Mouse (Mus musculus) lung, adult 2 months (tissue): Measurements from ENCODE around the gene Adcy7. TPM values are rescaled to one million over a fixed set of nuclear protein-coding genes. Genes with fewer than 3 reads are reported as not detected.

Source experiments
- DNase-seq: peaks from one replicate; pipeline ENCODE4 v3.0.0; 2022
- H3K4me1 ChIP-seq: fragments of 200-500 bp; 2 replicates; pipeline ENCODE4 v1.6.1; 2011; ENCODE audit warnings: low read length; ENCODE audit not compliant: control insufficient read depth, insufficient read depth
- H3K4me3 ChIP-seq: fragments of 200-500 bp; replicated peaks from 2 replicates; pipeline ENCODE3; 2011; ENCODE audit warnings: low read depth, mild to moderate bottlenecking, control low read depth, low read length; ENCODE audit errors: extremely low read depth
- CTCF ChIP-seq: fragments of 200-500 bp; IDR thresholded peaks from 2 replicates; pipeline ENCODE4 v1.5.1; 2011; ENCODE audit warnings: mild to moderate bottlenecking, low read length, control low read depth; ENCODE audit not compliant: insufficient read depth
- POLR2A ChIP-seq: fragments of 200-500 bp; IDR thresholded peaks from 2 replicates; pipeline ENCODE4 v1.6.1; 2011; ENCODE audit warnings: low read depth, mild to moderate bottlenecking, control low read depth, low read length, borderline replicate concordance; ENCODE audit errors: extremely low read depth
- WGBS: fragments of 180-500 bp; shearing (Covaris S2); methylation state at CpG from one replicate; pipeline ENCODE4 v1.1.7; 2018; 5-methylcytosine and 5-hydroxymethylcytosine counted together
- polyA plus RNA-seq: library from polyadenylated mRNA; depleted of rRNA; stranded (reverse); fragments of >200 nt; gene quantifications from 2 replicates; pipeline ENCODE4 v1.2.3, GENCODE M21; 2012

Gene Adcy7
- polyA plus RNA-seq, 1 experiment = 60.0 TPM

- no peak overlapping the region for H3K4me3 ChIP-seq
- no peak for DNase-seq
- H3K4me1 ChIP-seq = peaks cover 8% of the 10 kb centered on the region
- peak; percentile 28; the same call in 1 of the 2 replicates for TF ChIP-seq CTCF
- no peak for TF ChIP-seq POLR2A
- 87% methylated on average over 8 of the region's 8 CpGs for WGBS
Measured at GRCm38 (mm10) chr8:88285469-88286356, 13.5 kb downstream of the Adcy7 start.

- Histone ChIP-seq H3K4me1 (peaks cover 4% of the 10 kb centered on the region), H3K4me3 (no peak overlapping the region)
- no peak for DNase-seq
- no peak for TF ChIP-seq CTCF
- no peak for TF ChIP-seq POLR2A
- WGBS = 53% methylated on average over 14 of the region's 14 CpGs
Measured at GRCm38 (mm10) chr8:88286421-88286960, 14.3 kb downstream of the Adcy7 start.

GRCm38 (mm10) chr8:88288622-88289242, 16.5 kb downstream of the Adcy7 start:
- no peak for TF ChIP-seq POLR2A
- no peak for TF ChIP-seq CTCF
- Histone ChIP-seq H3K4me1 (peaks cover 2% of the 10 kb centered on the region; the same call in 1 of the 2 replicates), H3K4me3 (peak overlapping the region; percentile 41)
- no peak for DNase-seq
- 70% methylated on average over 12 of the region's 12 CpGs for WGBS

- Histone ChIP-seq H3K4me1 (peaks cover 2% of the 10 kb centered on the region; the same call in 1 of the 2 replicates), H3K4me3 (no peak overlapping the region)
- DNase-seq = no peak
- 79% methylated on average over 1 of the region's 1 CpGs for WGBS
- TF ChIP-seq CTCF (no peak), POLR2A (no peak)
Measured at GRCm38 (mm10) chr8:88289901-88290300, 17.7 kb downstream of the Adcy7 start.

GRCm38 (mm10) chr8:88290326-88291304, 18.4 kb downstream of the Adcy7 start:
- DNase-seq = no peak
- H3K4me1 ChIP-seq = no peaks in the 10 kb centered on the region; the same call in 1 of the 2 replicates
- WGBS = 75% methylated on average over 13 of the region's 13 CpGs
- H3K4me3 ChIP-seq = no peak overlapping the region
- no peak for TF ChIP-seq CTCF
- no peak for TF ChIP-seq POLR2A

GRCm38 (mm10) chr8:88291305-88291690, 19.1 kb downstream of the Adcy7 start:
- Histone ChIP-seq H3K4me3 (no peak overlapping the region), H3K4me1 (no peaks in the 10 kb centered on the region; the same call in 1 of the 2 replicates)
- TF ChIP-seq POLR2A (no peak), CTCF (no peak)
- DNase-seq = no peak
- 89% methylated on average over 11 of the region's 11 CpGs for WGBS

GRCm38 (mm10) chr8:88292926-88293325, 20.7 kb downstream of the Adcy7 start:
- peaks cover 2% of the 10 kb centered on the region for H3K4me1 ChIP-seq
- no peak overlapping the region for H3K4me3 ChIP-seq
- no peak for TF ChIP-seq POLR2A
- TF ChIP-seq CTCF = no peak
- WGBS = 74% methylated on average over 3 of the region's 3 CpGs
- no peak for DNase-seq

- TF ChIP-seq POLR2A (no peak), CTCF (no peak)
- H3K4me3 ChIP-seq = peak overlapping the region; percentile 40
- 76% methylated on average over 9 of the region's 9 CpGs for WGBS
- no peak for DNase-seq
- H3K4me1 ChIP-seq = peaks cover 3% of the 10 kb centered on the region
Measured at GRCm38 (mm10) chr8:88293590-88294356, 21.6 kb downstream of the Adcy7 start.
